Mouse (Mus musculus): ENCODE results near the gene Zfp697.
"Not testable (repeated sequence)": the region's sequence is repeated elsewhere in the genome, so short reads cannot be mapped to it uniquely, and the experiment has no call there.

Zfp697 gene

DNA sequence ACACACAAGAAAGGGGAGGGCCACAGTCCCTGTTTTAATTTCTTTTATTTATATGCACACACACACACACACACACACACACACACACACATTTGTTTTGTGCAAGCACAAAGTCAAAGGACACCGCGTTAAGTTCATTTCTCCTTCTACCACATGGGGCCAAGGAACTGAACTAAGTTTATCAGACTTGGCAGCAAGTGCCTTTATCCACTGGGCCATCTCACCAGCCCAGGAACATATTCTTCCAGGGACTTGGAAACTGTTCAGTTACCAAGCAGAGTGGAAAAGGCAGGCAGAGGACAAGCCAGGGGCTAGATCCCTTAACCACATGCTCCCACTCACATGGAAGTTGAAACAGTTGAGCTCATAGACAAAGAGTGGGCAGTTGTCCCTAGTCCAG lies 13.5 kb upstream of the Zfp697 start:
- DNase-seq (ENCODE audit: low read depth, low spot score), result no peak

DNA sequence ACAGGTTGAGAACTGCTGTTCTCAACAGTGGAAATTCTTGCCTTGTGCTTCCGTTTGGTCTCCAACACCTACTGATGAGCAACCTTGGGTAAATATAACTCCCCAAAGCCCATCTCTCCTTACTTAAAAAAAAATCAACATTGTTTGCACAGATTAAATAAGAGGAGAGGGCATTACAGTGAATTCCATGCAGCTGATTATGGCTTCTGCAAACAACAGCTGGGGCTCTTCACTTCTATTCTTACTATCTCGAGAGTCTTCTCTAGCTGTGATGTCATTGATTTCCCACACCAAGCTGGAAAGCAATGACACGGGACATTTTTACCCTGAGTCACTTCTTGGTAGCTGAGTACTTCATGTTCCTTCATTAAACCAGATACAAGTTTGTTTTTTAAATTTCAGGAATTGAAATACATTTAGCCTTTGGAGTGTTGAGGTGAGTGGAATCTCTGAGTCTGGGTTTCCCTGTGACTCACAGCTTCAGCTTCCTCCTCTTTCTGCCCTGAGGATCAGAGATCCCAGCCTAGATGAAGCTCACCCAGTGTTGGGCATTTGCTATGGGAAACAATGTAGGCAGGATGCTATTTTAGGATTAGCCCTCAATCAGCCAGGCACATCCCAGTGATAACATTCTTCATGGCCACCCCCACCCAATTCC lies 8.1 kb upstream of the Zfp697 start:
- DNase-seq (ENCODE audit: low read depth, low spot score), result no peak

DNA sequence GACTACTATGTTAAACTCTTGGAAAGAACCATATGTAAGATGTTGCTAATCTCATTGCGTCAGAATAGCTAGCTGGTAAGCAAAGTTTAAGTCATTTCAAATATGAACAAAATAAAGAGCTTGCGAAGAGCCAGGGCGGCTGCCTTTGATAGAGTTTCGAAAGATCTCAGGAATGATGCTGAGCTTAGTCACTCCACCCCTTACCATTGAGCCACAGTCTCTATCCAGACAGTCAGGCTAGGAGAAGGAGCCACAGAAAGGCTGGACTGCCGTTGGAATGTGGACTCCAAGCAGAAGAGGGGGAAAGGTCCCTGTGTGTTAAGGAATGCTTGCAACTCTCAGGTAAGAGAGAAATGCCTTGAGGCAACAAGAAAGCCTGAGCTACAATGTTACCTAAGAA lies 7.3 kb upstream of the Zfp697 start:
- no peak for DNase-seq (ENCODE audit: low read depth, low spot score)

DNA sequence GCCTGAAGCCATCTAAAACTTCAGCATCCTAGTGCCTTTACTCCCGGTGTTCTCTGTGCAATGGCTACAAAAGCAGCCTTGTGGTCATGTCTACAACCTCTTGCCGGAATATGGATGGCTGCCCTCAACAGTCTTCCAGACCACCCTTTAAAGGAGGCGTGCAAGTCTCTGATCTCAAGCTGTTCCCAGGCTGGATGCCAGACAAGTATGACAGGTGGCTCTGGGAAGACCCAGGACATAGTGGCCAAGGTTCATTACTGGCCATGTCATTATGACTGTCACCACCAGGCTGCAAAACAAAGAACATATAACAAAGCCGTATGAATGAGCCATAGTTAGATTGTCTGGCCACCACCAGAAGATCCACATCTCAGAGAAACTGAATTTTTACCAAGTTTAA lies 4.0 kb upstream of the Zfp697 start:
- DNase-seq (ENCODE audit: low read depth, low spot score), result no peak

DNA sequence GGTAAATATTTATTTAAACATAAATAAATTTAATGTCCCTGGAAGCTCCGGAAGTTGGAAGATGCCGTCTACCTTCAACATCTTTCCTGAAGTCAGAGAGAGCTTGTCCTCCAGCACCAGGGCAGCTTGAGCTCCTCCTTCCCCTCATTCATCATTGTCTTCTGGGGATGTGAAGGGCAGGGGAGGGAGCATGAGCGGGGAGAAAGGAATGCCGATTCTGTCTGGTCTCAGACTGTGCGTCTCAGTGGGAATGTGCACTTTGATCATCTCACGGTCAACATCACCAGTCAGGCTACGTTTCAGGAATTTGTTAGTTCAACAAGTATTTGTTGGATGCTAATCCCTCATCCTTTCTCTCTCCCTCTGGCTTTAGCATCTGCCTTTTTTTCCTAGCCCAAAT lies 3.0 kb upstream of the Zfp697 start:
- no peak for DNase-seq (ENCODE audit: low read depth, low spot score)

DNA sequence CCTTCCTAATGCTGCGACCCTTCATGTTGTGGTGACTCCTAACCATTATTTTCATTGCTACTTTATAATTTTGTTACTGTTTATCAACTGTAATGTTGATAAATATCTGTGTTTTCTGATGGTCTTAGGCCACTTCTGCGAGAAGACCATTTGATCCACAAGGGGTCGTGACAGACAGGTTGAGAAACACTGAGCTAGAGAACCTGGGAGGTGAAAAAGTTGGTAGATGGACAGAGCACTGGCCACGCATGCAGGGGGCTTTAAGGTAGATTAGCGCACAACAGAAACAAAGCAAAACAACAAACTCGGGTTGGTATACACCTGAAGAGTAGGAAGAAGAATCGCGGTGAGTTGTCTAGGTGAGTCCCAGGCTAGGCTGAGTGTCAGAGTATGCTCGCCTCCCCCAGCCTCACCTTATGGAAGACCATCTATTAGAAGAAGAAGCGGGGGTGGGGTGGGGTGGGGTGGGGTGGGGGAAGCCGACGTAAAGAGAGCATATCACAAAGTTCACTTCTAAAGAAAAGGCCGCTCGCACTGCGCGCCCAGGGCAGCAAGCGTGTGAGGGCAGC lies 500 bp upstream of the Zfp697 start:
- no peak for DNase-seq (ENCODE audit: low read depth, low spot score)

DNA sequence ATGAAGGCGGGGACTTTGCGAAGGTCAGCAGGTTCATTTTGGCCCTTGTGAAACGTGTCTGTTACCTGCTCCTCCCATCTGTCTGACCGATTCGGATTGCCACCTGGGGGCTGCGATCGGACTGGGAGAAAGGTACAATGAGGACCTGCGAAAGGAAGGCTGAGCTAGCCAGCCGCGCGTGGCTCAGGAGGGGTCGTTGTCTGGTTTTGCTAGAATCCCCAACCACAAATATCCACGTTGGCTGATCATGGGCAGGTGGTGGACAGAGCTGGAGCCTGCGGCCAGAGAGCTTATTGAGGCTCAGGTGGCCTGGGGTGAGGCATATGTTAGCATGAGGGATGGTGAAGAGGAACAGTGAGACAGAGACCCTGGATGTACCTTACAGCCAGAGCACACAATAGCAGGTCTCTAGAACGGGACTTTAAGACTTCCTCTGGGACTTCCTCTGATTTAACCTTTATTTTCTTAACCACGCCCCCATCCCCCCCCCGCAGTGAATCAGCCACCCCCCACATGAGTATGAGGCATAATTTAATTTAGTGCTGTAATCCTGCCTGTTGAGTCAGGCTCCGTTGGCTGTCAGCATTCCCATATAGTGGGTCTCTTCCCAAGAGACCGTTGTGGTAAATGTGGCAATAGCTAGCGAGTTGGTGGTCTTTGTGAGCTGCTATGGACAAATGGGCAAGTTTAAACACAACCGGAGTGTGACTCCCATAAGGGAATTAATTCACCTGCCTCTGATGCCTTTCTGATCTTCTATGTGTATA lies 946 bp downstream of the Zfp697 start:
- DNase-seq (ENCODE audit: low read depth, low spot score), result no peak

DNA sequence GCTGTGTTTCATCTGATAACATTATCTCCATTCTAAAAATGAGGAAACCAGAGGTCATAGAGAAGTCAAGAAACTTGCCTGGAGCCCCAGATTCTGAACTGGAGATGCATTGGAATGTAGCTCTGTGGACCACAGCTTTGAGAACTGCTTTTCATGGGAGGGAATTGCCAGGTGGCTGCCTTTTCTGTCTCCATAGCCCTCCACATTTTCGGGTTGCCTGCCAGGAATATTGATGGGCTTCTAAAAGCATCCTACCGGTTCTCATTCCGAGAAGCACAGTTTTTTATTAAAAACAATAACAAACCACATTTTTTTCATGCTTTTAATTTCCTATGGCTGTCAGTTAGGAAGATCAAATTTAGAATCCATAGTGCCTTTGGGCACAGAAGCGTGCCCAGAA lies 4.8 kb downstream of the Zfp697 start:
- DNase-seq (ENCODE audit: low read depth, low spot score), result no peak

DNA sequence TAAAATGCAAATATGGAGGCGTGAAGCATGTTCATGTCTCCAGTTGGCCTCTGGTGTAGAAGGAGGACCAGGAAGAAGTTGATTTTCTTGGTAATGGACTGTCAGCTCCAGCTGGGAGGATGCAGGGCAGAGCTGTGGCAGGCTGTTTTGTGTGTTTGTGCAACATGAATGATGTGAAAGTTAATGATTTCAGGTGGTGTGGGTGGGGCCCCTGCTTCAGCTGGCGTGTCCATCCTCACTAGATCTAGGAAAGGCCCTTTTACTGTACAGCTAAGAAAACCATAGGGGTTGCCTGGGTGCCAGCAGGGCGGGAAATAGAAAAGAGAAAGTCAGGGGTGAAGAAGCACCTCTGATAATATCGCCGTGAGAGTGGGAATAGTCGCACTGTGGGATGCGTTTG lies 5.5 kb downstream of the Zfp697 start:
- no peak for DNase-seq (ENCODE audit: low read depth, low spot score)

DNA sequence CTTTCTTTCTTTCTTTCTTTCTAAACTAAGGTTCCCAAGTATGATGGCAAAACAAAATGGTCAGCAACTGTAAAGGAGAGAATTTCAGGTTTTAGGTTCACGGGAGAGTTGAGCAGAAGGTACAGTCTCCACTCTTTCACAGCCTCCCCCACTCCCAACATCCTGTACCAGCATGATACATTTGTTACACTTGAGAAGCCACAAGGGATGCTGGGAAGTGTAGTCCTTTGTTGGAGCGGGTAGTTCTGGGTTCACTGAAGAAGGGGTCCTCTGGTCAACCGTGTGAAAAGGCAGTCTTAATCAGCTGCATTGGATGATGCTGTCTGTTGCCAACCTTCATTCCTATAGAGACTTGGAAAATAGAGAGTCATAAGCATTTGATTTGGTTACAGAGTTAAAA lies 7.0 kb downstream of the Zfp697 start:
- DNase-seq (ENCODE audit: low read depth, low spot score), result no peak

DNA sequence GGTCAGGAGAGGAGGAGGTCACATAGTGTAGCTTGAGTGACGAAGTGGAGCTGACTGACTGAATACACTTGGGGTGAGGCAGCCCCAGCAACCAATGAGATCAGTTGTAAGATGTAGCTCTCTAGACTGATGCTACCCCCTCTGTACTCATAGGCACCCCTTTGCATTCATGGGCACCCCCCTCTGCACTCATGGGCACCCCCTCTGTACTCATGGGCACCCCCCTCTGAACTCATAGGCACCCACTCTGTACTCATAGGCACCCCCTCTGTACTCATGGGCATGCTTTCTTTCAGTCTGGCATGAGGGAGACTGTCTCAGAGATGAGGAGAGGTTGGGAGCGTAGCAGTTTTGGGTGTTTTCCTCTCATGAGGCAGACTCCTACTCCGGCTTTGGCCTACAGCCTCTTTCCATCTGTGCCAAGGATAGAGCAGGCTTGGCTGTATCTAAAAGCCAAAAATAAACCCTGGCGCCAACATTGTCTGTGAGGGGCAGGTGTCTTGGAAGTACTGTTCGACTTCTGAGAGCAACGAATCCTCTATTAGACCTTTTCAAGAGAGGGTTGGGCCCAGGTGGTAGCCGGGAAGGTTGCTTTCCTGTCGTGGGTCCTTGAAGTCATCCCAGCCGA lies 22.1 kb downstream of the Zfp697 start:
- not testable (repeated sequence) for DNase-seq (ENCODE audit: low read depth, low spot score)

DNA sequence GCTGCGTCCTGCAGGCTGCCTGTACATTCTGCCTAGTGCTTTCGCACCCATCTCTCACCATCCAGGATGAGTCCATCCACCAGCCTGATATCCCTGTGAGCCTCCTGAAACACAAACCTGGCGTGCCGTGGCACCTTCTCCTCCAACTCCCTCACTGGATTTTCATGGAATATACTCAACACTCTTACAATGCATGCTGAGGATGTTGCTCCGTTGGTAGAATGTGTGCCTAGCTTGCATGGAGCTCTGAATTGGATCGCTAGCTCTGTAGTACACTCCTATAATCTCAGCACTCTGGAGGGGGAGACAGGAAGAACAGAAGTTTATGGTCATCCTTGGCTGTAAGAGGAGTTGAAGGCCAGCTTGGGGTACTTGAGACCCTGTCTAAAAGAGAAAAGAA lies 23.6 kb downstream of the Zfp697 start:
- DNase-seq (ENCODE audit: low read depth, low spot score), result not testable (repeated sequence)

DNA sequence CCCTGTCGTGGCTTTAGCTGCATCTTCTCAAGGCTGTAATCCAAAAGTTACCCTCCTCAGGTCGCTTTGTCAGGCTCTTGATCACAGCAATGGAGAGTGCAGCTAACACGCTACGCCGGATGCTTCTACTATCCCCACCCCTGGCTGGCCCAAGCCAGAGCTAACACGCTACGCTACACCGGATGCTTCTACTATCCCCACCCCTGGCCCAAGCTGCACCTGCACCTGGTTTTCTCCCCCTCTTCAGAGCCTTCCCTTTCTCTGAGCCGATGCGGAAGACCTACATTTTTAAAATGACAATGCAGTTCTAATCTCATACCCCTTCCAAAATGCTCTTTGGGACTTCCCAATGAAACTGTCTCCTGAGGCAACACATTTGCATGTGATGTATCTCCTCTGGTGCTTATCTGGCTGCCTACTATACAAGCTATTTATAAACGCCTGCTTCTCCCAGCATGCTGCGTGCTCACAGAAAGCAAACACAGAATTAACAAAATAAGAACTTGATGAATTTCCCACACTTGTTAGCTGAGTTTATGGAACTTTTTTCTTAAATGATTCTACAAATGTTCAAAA lies 24.4 kb downstream of the Zfp697 start:
- not testable (repeated sequence) for DNase-seq (ENCODE audit: low read depth, low spot score)

DNA sequence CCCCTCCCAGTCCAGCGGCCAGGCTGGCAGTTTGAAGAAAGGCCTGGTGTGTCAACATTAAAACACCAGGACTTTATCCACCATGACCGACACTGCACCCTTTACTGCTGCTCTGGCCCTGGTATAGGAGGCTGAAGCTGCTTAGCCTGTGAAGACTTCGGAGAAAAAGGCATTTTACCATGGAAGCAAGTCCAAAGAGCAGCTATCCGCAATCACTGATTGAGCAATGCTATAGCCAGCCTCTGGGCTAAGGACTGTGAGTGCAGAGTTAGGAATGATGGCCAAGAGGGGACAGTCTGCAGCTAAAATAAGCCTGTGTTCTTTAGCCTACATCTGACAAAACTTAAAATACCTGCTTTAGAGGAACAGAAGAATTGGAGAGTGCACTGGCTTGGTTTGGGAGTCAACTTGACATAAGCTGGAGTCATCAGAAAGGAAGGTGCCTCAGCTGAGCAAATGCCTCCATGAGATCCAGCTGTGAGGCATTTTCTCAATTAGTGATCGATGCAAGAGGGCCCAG lies 25.1 kb downstream of the Zfp697 start:
- not testable (repeated sequence) for DNase-seq (ENCODE audit: low read depth, low spot score)

DNA sequence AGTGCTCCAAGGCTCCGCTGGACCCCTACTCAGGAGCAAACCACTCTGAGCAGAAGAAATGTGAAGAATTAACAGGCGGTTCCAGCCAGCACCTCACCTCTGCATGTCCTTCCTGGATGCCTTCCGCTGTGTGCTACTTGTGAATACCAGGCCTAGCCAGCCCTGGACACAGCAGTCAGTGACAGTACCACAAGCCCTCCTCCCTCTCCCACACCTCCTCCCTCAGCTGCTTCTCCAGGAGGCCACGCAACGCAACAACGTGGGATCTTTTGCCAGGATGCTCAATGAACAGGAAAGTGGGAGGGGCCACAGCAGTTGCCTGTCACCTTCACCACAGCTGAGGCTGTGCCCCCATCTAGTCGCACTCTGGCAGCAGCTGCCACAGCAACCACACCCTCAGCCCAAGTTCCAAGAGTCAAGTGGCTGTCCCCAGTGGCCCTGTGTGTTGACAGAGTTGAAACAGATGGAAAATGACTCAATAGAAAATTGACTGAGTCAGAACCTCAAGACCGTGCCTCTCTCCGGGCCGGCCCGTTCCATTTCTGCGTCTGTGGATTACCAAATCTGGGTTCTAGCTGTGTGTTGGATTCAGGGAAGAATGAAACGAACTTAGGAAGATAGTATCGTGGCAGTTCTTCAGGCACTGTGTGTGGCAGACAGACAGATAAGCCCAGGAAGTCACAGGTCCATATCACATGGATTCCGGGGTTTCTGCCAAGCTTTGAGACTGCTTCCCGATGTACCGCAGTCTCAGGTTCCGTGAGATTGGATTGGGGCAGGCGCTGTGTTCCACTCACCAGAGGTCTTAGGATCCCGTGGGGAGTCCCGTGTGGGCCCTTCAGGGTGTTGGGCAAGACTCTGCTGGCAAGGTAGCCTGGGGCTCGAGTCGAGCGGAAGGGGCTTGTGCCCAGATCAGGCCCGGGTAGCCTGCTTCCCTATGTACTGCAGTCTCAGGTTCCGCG lies 28.6 kb downstream of the Zfp697 start:
- not testable (repeated sequence) for DNase-seq (ENCODE audit: low read depth, low spot score)

DNA sequence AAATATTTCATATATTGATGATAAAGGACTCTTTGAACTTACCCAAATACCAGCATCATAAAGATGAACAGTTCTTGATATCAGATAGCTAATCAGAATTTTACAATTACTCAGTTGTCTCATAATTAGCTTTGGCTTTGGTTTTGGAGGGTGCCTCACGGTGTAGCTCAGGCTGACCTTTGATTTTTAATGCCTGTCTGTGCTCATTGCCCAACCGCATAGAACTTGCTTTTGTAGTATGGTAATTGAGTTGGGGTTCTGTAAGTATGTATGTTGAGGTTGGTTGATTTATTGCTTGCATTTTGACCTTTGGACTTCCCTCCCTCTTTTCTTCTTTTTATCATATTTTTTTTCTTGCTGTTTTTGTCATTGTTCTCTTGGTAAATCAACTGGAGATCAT lies 31.5 kb downstream of the Zfp697 start:
- DNase-seq (ENCODE audit: low read depth, low spot score), result no peak

DNA sequence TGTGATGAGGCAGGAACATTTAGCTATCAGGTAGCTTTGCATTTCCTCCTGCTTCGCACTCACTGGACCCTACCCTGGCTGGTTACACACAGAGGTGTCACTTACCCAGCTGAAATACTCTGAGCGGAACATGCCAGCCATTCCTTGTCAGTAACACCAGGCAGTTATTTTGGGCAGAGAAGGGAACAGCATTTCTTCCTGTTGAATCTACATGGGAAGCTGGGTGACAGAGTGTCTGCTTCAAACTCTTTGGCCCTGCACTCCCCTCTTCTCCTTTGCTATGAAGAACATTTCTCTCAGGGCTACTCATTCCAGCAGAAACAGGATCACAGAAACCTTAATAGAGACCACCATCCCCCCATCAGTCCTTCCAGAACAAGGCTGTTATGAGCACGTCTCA lies 32.0 kb downstream of the Zfp697 start:
- DNase-seq (ENCODE audit: low read depth, low spot score), result no peak

DNA sequence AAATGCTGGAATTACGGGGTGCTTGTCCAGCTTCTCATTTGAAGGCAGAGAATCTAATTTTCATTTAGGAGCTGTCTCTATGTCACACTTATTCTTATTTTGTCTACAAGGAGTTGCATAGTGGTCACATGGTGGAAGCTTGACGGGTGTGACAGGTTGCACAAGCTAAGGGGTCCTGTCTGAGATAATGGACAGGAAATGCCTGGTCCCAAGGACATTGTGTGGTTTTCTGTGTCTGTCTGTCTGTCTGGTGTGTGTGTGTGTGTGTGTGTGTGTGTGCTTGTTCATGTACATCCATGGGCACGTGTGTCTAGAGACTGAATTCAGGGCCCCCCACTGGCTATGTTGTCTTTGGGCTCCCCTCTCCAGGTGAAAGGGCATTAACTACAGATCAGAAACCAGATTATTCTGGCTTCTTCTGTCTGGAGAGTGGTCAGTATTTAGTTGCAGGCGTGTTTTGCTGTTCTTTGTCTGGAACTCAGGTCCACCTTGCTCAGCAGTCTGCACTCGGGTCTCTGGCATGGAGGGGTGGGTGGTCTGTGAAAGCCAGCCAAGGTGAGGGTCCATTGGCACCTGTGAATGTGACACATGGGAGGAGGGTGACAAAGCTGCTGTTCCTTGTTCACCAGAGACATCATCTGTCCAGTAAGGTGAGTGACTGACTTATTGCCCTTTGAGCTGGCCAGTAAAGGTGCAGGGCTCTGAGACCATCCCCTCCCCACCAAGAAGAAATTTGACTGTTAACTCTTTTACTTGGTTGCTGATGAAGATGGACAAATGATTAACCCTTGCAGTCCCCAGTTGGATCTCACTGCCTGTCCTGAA lies 34.4 kb downstream of the Zfp697 start:
- no peak for DNase-seq (ENCODE audit: low read depth, low spot score)

DNA sequence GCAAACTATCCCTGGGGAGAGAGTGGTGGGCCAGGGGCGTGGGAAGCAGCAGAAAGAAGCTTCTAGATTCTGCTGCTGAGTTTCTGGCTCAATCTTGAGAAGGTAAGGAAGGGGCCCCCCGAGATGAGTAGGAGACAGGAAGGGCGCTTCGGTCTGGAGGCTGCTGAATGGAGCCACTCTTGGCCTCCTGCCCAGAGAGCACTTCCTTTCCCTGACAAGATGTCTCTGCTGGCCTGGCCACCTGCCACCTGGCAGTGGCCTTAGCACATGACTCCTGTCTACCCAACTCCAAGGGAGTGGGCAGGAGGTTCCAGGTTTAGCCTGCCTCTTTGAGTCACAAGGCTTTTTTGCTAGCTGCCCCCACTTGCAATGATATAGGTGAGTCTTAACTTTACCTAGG lies 35.1 kb downstream of the Zfp697 start:
- DNase-seq (ENCODE audit: low read depth, low spot score), result no peak
